Mouse (Mus musculus) ES-Bruce4 (cell line): ENCODE results near the gene Inip.

Experiments
- CTCF ChIP-seq: IDR thresholded peaks from one replicate; pipeline ENCODE4 v1.8.1; 2011; ENCODE audit warnings: low read depth, low read length
- POLR2A ChIP-seq: IDR thresholded peaks from one replicate; pipeline ENCODE4 v1.8.1; 2011; ENCODE audit warnings: low read length; ENCODE audit not compliant: insufficient read depth

GRCm38 (mm10) chr4:59721811-59722210 is 79.6 kb downstream of the Inip start:
- no peak for TF ChIP-seq POLR2A
- TF ChIP-seq CTCF = no peak
